Mouse (Mus musculus): Measurements from ENCODE around the gene Rabggtb. TPM values are rescaled to one million over a fixed set of nuclear protein-coding genes. Genes with fewer than 3 reads are reported as not detected.

The Rabggtb gene
- polyA plus RNA-seq, 1 experiment from 2014 or later, result 52.6 TPM

Other genes starting within 250 kb of the Rabggtb start
- gene St6galnac3, start 187.8 kb downstream of the Rabggtb start, polyA plus RNA-seq (2016; fragmentation: Nextera tagmentation; extraction: Ambion mirVana), result 27.0 and 27.4 TPM in 2 replicates
- gene Asb17, start 68.8 kb downstream of the Rabggtb start, polyA plus RNA-seq (2016; fragmentation: Nextera tagmentation; extraction: Ambion mirVana), result 0.32 and 0.70 TPM in 2 replicates
- gene Msh4, start 6.9 kb downstream of the Rabggtb start, polyA plus RNA-seq (2016; fragmentation: Nextera tagmentation; extraction: Ambion mirVana), result 0.05 TPM in 1 of 2 replicates, not detected in the other
- gene Acadm, start 31.6 kb upstream of the Rabggtb start, polyA plus RNA-seq (2016; fragmentation: Nextera tagmentation; extraction: Ambion mirVana), result 181 and 188 TPM in 2 replicates
- 1.7 and 2.0 TPM in 2 replicates for gene Slc44a5, start 60.4 kb upstream of the Rabggtb start, polyA plus RNA-seq (2016; fragmentation: Nextera tagmentation; extraction: Ambion mirVana)